Mouse (Mus musculus) bone marrow, adult 2 months (tissue): ENCODE data around the gene Scrg1. TPM values are rescaled to one million over a fixed set of nuclear protein-coding genes. Genes with fewer than 3 reads are reported as not detected.
"Not testable (repeated sequence)": the region's sequence is repeated elsewhere in the genome, so short reads cannot be mapped to it uniquely, and the experiment has no call there.

ENCODE experiments used
- H3K27ac ChIP-seq: fragments of 200-500 bp; 2 replicates; pipeline ENCODE4 v1.5.1; 2012; ENCODE audit warnings: low read depth, mild to moderate bottlenecking, control low read depth, inconsistent platforms, low read length; ENCODE audit not compliant: control insufficient read depth, poor library complexity, insufficient read depth
- H3K4me1 ChIP-seq: fragments of 200-500 bp; 2 replicates; pipeline ENCODE4 v1.6.1; 2011; ENCODE audit warnings: low read length; ENCODE audit not compliant: control insufficient read depth, insufficient read depth
- H3K4me3 ChIP-seq: fragments of 200-500 bp; replicated peaks from 2 replicates; pipeline ENCODE3; 2011; ENCODE audit warnings: mild to moderate bottlenecking, low read depth, low read length, control low read depth; ENCODE audit not compliant: control insufficient read depth
- CTCF ChIP-seq: fragments of 200-500 bp; IDR thresholded peaks from 2 replicates; pipeline ENCODE4 v1.5.1; 2011; ENCODE audit warnings: low read length, control low read depth; ENCODE audit not compliant: control insufficient read depth, insufficient read depth
- POLR2A ChIP-seq: fragments of 200-500 bp; IDR thresholded peaks from 2 replicates; pipeline ENCODE4 v1.6.1; 2011; ENCODE audit warnings: low read depth, mild to moderate bottlenecking, control low read depth, low read length, borderline replicate concordance; ENCODE audit not compliant: control insufficient read depth
- WGBS: fragments of 180-500 bp; shearing (Covaris S2); methylation state at CpG from one replicate; pipeline ENCODE4 v1.1.7; 2018; 5-methylcytosine and 5-hydroxymethylcytosine counted together
- polyA plus RNA-seq: library from polyadenylated mRNA; stranded (reverse); fragments of >200 nt; gene quantifications from 2 replicates; pipeline ENCODE4 v1.2.4, GENCODE M21; 2011; ENCODE audit warnings: low replicate concordance; ENCODE audit not compliant: missing spikeins, insufficient read depth, insufficient read length

Scrg1 gene
- polyA plus RNA-seq, 1 experiment: 51.0 TPM

DNA sequence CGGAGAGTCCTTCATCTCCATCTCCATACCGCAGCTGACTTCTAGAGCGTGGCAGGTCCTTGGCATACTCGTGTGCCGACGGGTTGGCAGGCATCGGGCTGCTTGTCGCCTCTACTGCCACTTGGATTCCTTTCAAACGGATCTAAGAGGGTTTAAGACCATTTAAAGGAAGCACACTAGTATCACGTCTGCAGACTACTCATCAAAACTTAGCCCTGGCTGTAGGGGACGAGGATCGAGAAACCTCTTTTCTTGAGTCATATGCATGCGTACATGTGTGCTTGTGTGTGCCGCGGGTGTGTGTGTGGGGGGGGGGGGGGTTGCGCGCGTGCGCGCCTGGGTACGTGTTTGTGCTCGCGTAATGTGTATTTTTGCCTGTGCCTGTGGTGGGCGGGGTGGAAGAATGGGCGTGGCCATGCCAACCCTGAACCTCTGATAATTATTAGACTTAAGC, 32.6 kb downstream of the Scrg1 start:
- TF ChIP-seq POLR2A: no peak
- TF ChIP-seq CTCF: no peak
- under 1% methylated on average over 25 of the region's 25 CpGs for WGBS

DNA sequence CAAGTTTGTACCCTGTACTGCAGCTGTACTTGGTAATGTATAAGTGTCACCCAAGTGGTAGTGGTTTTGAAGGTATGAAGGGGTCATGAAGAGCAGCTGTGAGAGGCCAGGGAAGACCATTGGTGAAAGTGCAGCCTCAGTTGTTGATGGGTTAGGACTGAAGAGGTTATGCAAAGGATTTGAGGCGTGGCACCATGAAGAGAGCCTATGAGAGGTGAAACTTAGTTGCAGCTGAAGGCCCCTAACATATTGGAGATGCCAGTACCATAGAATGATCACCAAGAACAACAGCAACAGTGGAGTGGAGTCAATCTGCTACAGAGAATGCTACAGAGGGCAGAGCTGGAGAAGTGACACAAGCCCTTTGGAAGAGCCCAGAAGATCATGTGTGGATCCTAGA, 33.6 kb downstream of the Scrg1 start:
- 87% methylated on average over 1 of the region's 1 CpGs for whole genome bisulfite sequencing
- peaks cover 1% of the 10 kb centered on the region; the same call in 1 of the 2 replicates for H3K4me1 ChIP-seq
- H3K27ac ChIP-seq: no peak overlapping the region
- TF ChIP-seq POLR2A (no peak), CTCF (no peak)
- no peak overlapping the region for H3K4me3 ChIP-seq

More for the DNA sequence above, 32.6 kb downstream of the Scrg1 start:
- peaks cover 1% of the 10 kb centered on the region; the same call in 1 of the 2 replicates for H3K4me1 ChIP-seq
- H3K4me3 ChIP-seq: peak overlapping the region; percentile 84
- H3K27ac ChIP-seq: peak overlapping the region; percentile 64

- H3K4me1 ChIP-seq: peaks cover 1% of the 10 kb centered on the region; the same call in 1 of the 2 replicates
- no peak for TF ChIP-seq CTCF
- TF ChIP-seq POLR2A: no peak
- no peak overlapping the region for H3K4me3 ChIP-seq
- no peak overlapping the region for H3K27ac ChIP-seq
Measured at GRCm38 (mm10) chr8:57489896-57490295, 34.2 kb downstream of the Scrg1 start.

GRCm38 (mm10) chr8:57491873-57492272, 36.1 kb downstream of the Scrg1 start:
- no peaks in the 10 kb centered on the region for H3K4me1 ChIP-seq
- 64% methylated on average over 4 of the region's 4 CpGs for WGBS
- TF ChIP-seq CTCF (no peak), POLR2A (no peak)
- no peak overlapping the region for H3K27ac ChIP-seq
- no peak overlapping the region for H3K4me3 ChIP-seq

- TF ChIP-seq POLR2A (no peak), CTCF (no peak)
- Histone ChIP-seq H3K4me3 (no peak overlapping the region), H3K27ac (no peak overlapping the region), H3K4me1 (no peaks in the 10 kb centered on the region)
- WGBS: 87% methylated on average over 8 of the region's 8 CpGs
Measured at GRCm38 (mm10) chr8:57498494-57498846, 42.7 kb downstream of the Scrg1 start.

GRCm38 (mm10) chr8:57498847-57499511, 43.3 kb downstream of the Scrg1 start:
- WGBS: 79% methylated on average over 17 of the region's 17 CpGs
- TF ChIP-seq CTCF: no peak
- TF ChIP-seq POLR2A: no peak
- H3K27ac ChIP-seq: no peak overlapping the region
- H3K4me3 ChIP-seq: no peak overlapping the region
- H3K4me1 ChIP-seq: no peaks in the 10 kb centered on the region

DNA sequence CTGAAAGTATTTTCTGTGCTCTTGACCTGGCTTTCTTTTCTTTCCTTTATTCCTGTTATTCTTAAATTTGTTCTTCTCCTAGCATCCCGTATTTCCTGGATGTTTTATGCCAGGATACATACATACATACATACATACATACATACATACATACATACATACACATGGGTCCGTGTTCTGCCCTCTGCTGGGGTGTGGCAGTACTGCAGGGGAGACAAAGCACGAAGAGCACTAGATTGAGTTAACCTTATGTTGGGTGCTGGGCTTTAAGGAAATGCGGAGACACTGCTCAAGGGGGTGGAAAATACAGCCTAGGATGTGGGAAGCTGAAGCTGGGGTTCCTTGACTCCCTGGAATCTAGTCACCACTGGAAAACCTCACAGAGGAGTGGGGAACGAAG, 47.9 kb downstream of the Scrg1 start:
- TF ChIP-seq CTCF: peak; percentile 89
- TF ChIP-seq POLR2A: no peak

DNA sequence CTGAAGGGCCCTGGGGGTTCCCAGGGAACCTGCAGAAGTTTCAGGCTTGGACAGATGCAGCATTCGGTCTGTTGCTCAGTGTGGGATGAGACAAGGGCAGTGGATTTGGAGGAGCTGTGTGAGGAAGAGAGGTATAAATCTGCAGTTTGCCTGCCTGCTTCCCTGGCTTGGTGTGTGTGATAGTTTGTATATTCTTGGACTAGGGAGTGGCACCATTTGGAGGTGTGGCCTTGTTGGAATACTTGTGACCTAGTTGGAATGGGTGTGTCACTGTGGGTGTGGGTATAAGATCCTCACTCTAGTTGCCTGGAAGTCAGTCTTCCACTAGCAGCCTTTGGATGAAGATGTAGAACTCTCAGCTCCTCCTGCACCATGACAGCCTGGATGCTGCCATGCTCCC, 49.8 kb downstream of the Scrg1 start:
- not testable (repeated sequence) for H3K27ac ChIP-seq, H3K4me3 ChIP-seq, H3K4me1 ChIP-seq
- WGBS: 77% methylated on average over 1 of the region's 1 CpGs

More for the DNA sequence above, 47.9 kb downstream of the Scrg1 start:
- 37% methylated on average over 5 of the region's 5 CpGs for WGBS
- peaks cover 2% of the 10 kb centered on the region; the same call in 1 of the 2 replicates for H3K4me1 ChIP-seq
- no peak overlapping the region for H3K4me3 ChIP-seq
- no peak overlapping the region for H3K27ac ChIP-seq
